Mouse (Mus musculus): ENCODE results near the gene Tro.

Tro gene

GRCm38 (mm10) chrX:150656908-150657796, at the start of gene Tro:
Gene Tro, minus strand, starts transcription at chrX:150657583.
- peak; percentile 76 for DNase-seq

- no peak for DNase-seq
Measured at GRCm38 (mm10) chrX:150677505-150677904, 20.1 kb upstream of the Tro start.

GRCm38 (mm10) chrX:150662809-150663208, 5.4 kb upstream of the Tro start:
- no peak for DNase-seq

GRCm38 (mm10) chrX:150657797-150658118, 375 bp upstream of the Tro start:
- DNase-seq: no peak

- peak; percentile 74 for DNase-seq
Measured at GRCm38 (mm10) chrX:150656122-150656907, 1.1 kb downstream of the Tro start.

GRCm38 (mm10) chrX:150636421-150636820, 21.0 kb downstream of the Tro start:
- no peak for DNase-seq

- DNase-seq: no peak
Measured at GRCm38 (mm10) chrX:150598882-150599281, 58.5 kb downstream of the Tro start.
